Mouse (Mus musculus): ENCODE results near the gene Cdhr4.

Gene Cdhr4

DNA sequence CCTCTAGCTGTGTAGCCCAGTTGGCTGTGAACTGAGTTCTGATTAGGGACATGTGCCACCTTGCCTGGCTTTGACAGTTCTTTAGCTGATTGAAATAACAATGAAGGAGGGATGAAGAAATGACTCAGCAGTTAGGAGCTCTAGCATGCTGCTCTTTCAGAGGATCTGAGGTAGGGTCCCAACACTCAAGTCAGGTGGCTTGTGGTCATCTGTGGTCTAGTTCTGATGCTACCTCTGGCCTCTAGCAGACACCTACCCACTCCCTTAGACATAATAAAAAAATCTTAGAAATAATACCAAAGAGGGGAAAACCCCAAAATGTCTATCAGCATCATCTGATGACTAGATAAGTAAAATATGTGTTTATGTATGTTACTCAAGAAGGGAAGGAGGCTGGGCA is 18.1 kb downstream of the Cdhr4 start:
- peak; percentile 36 for DNase-seq (ENCODE audit: low read depth, low spot score)

- DNase-seq (ENCODE audit: low read depth, low spot score): peak; percentile 70
Measured at GRCm38 (mm10) chr9:108013577-108013976, 21.3 kb downstream of the Cdhr4 start.

DNA sequence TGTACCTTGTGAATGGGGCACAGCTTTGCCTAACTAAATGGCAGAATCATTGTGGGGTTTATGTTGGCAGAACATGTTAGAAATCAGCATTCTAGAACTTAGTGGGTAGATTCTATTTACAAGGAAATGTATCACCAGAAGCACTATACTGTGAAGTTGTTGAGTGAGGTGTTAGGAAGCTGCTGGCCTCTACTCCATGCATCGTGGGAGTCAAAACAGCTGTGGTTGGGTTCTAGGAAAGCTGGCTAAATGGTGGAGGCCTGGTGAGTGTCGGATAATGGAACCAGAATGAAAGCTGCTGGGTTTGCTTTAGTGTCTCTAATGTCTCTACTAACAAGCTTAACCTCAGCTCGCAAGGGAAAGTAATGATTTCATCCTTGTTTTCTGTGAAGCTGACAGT is 24.8 kb downstream of the Cdhr4 start:
- DNase-seq (ENCODE audit: low read depth, low spot score): no peak

GRCm38 (mm10) chr9:108020741-108021140 is 28.4 kb downstream of the Cdhr4 start:
- DNase-seq (ENCODE audit: low read depth, low spot score): no peak

DNA sequence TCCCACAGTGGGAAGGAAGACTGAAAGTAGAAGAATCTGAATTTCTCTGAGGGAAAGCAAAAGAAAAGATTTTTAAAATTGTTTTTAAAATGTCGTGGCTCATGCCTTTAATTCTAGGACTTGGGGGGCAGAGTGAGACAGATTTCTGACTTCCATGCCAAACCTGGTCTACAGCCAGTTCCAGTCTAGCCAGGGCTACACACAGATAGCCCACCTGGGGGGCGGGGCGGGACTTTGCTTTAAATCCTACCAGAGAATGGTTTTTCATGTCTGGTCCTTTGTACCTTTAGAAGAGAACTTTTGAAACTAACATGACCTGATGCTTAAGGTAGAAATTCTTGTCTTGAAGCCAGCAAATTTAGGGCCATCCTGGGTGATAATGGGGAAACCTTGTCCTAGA is 30.9 kb downstream of the Cdhr4 start:
- DNase-seq (ENCODE audit: low read depth, low spot score): no peak

- no peak for DNase-seq (ENCODE audit: low read depth, low spot score)
Measured at GRCm38 (mm10) chr9:108026584-108026983, 34.3 kb downstream of the Cdhr4 start.

DNA sequence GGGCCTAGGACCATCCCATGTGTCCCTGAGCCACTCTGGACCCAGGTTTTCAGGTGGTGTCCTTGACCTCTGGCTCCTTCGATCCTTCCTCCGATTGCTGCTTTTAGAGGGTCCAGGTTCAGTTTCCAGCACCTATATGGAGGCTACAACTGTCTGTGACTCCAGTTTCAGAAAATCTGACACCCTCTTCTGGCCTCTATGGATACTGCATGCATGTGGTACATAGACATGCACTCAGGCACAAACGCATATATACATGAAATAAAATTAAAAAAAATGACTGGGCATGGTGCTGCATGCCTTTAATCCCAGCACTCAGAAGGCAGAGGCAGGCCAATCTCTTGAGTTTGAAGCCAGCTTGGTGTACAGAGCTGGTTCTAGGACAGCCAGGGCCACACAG is 35.6 kb downstream of the Cdhr4 start:
- DNase-seq (ENCODE audit: low read depth, low spot score): peak; percentile 62

GRCm38 (mm10) chr9:108032126-108032525 is 39.8 kb downstream of the Cdhr4 start:
- peak; percentile 92 for DNase-seq (ENCODE audit: low read depth, low spot score)

DNA sequence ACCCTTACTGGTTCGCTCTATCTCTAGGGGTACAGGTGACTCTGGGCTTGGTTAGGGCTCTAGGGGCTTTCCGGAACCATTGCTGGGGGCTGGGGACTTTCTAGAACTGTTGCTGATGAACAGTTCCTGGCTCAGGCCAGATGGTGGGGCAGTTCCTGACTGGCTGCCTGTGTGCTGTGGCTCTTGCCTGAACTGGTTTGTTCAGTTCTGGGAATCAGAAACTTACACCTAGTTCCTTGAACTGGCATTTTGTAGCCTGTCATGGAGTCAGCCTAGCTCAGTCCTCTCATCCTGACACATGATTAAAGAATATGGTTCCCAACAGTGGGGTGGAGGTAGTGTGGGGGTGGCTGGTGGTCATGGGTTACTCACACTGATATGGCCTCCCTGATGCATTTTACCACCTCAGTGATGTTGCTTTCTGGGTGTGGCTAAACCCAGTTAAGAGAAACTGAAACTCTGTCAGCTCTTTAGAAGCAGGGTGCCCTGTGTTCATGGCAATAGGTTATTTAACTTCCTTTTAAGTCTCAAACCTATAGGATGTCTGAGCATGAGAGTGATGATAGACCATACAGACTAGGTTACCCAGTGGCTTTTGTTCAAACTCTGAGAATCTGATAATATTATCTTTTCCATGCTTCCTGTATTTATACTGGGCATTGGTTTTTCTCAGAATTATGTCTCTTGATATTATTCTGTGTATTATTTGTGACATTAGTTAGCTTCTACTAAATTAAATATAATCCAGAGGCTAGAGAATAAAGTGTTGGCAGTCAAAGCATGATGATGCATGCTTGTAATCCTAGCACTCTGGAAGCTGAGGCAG is 43.2 kb downstream of the Cdhr4 start:
- DNase-seq (ENCODE audit: low read depth, low spot score): peak; percentile 65

DNA sequence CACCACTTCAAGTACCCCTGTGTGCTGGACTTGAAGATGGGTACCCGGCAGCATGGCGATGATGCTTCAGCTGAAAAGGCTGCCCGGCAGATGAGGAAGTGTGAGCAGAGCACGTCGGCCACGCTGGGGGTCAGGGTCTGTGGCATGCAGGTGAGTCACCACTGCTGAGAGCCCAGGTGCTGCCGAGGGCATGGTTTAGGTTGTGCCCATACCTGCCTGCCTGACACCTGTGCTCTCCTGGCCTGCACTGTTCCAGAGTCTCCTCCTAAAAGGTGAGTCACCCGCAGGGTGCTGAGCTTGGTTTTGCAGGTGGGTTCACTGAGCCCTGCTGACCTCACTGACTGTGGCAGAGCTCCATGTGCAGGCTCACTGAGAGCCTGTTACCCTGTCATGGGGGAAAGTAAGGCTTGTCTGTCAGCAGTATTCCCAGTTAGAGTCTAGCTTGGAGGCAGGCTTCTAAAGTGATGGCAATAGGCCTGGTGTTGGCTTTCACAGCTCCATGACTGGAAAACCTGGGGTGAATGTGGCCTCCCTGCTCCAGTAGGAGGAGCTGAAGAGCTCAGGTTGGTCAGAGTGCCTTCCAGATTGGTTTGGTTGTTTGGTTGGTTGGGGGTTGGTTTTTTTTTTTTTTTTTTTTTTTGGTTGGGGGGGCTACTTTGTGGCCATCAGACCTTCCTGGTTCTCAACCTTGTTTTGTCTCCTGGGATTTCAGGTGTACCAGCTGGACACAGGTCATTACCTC is 52.6 kb downstream of the Cdhr4 start:
- DNase-seq (ENCODE audit: low read depth, low spot score): peak; percentile 74

GRCm38 (mm10) chr9:108046582-108046981 is 54.3 kb downstream of the Cdhr4 start:
- no peak for DNase-seq (ENCODE audit: low read depth, low spot score)

- no peak for DNase-seq (ENCODE audit: low read depth, low spot score)
Measured at GRCm38 (mm10) chr9:108047601-108048565, 55.6 kb downstream of the Cdhr4 start.

DNA sequence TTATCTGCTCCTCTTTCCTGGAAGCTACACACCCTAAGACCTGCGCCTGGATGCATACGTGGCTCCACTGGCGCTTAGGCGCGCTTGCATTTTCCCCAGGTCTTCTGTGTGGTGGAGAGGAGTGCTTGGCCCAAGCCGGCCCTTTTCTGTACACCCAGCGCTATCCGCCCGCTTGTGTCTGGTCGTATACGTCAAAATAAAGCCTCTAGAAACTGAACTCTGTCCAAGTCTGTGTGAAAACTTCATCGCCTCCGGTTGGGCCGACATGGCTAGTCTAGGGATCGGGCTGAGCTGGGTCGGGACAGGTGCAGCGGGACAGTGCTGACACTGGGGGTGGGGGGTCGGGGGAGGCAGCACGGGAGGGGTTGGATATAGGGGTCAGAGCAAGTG is 56.3 kb downstream of the Cdhr4 start:
- DNase-seq (ENCODE audit: low read depth, low spot score): no peak

GRCm38 (mm10) chr9:108049016-108049455 is 56.7 kb downstream of the Cdhr4 start, which contains the start of gene Gmppb:
Gene Gmppb, plus strand, starts transcription at chr9:108049242.
- DNase-seq (ENCODE audit: low read depth, low spot score): peak; percentile 99

Measured in R1 (cell line).